Mouse (Mus musculus): ENCODE measurements around the gene Pnpo. TPM values are rescaled to one million over a fixed set of nuclear protein-coding genes. Genes with fewer than 3 reads are reported as not detected.

The Pnpo gene
- polyA plus RNA-seq, 1 experiment from 2014 or later = 145 TPM

DNA sequence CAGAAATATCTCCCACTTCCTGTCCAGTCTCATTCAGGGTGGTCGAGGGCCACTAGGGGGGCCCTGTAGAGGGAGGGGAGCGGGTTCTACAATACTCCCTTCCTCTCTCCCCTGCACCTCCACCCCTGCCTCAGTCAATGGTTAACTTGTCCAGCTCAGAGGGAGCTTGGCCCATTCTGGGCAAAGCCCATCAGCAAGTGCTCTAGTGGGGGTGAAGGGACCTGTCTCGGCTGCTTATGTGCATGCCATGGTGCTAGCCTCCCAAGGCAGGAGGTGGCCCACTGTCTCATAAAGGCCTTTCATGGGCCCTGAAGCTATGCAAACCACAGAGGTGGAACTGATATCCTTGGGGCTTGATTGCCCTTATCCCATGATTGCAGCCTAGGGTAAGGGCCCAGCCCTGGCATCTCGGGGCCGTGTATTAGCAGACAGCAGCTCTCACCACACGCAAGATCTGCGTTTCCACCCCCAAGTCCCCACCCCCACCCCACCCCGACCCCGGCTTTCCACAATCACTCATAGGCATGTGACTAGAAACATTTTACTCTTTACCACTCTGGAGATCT, 13.9 kb downstream of the Pnpo start:
- H3K27me3 ChIP-seq (replicated peaks; ENCODE audit: control insufficient read depth, insufficient read depth, low read length) = no peaks in the 10 kb centered on the region
- WGBS = 35% methylated on average over 9 of the region's 9 CpGs

DNA sequence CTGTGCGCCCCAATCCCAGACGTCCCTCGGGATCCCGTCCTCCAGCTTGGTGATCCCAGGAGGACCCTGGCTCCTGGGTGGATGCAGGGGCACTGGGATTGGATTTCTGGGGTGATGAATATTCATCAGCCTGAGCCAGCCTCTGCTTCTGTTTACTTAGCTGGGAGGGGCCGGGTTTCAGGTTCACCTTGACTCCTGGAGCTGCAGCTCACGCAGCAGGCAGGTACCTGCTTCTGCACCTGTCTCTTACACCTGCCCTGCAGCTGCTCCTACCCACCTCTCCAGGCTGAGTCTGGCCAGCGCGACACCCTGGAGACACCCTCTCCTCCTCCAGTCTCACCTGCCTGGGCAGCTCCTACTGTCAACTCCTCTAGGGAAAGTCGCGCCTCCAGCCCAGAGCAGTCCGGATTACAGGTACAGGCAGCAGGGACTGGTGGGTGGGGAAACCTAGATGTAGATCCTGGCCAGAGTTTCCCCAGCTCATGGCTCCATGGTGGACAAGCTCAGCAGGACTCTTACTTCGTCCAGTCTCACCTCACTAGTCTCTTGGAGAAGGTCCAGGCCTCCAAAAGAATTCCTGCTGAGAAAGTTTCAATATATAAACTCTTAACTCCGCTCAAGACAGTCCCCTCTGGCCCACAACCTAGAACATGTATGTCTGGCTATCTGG, 14.6 kb downstream of the Pnpo start:
- H3K4me2 ChIP-seq (replicated peaks; ENCODE audit: low read depth) = peak overlapping the region; percentile 64
- ATAC-seq = peak; percentile 80
- H3K27me3 ChIP-seq (replicated peaks; ENCODE audit: control insufficient read depth, insufficient read depth, low read length) = no peaks in the 10 kb centered on the region
- peak overlapping the region; percentile 49 for H3K4me3 ChIP-seq (ENCODE audit: low read depth, low read length)
- no peak for TF ChIP-seq CTCF (IDR thresholded peaks at IDR 0.05; ENCODE audit: low read depth)
- WGBS = 5% methylated on average over 13 of the region's 13 CpGs
- peak overlapping the region; percentile 64 for H3K9ac ChIP-seq (ENCODE audit: low read depth, low read length)
- H3K4me1 ChIP-seq (replicated peaks; ENCODE audit: control insufficient read depth, insufficient read depth, low read length) = 0 out of 2 replicates have a peak, but pooled peaks cover 8% of the 10 kb centered on the region
- peak overlapping the region; percentile 93 for H3K27ac ChIP-seq (ENCODE audit: low read depth, low read length)
- no peaks in the 10 kb centered on the region for H3K9me3 ChIP-seq (ENCODE audit: control insufficient read depth)
- no peaks in the 10 kb centered on the region for H3K36me3 ChIP-seq (ENCODE audit: control insufficient read depth, insufficient read depth)

More for the DNA sequence above, 13.9 kb downstream of the Pnpo start:
- TF ChIP-seq CTCF (IDR thresholded peaks at IDR 0.05; ENCODE audit: low read depth) = no peak
- peaks cover 6% of the 10 kb centered on the region; the same call in 1 of the 2 replicates for H3K4me1 ChIP-seq (replicated peaks; ENCODE audit: control insufficient read depth, insufficient read depth, low read length)
- peak overlapping the region; percentile 64 for H3K4me2 ChIP-seq (replicated peaks; ENCODE audit: low read depth)
- ATAC-seq = peak; percentile 31
- H3K9me3 ChIP-seq (ENCODE audit: control insufficient read depth) = no peaks in the 10 kb centered on the region
- 0 out of 2 replicates have a peak, but pooled peaks cover 5% of the 10 kb centered on the region for H3K36me3 ChIP-seq (ENCODE audit: control insufficient read depth, insufficient read depth)
- peak overlapping the region; percentile 64 for H3K9ac ChIP-seq (ENCODE audit: low read depth, low read length)
- H3K4me3 ChIP-seq (ENCODE audit: low read depth, low read length) = peak overlapping the region; percentile 49
- peak overlapping the region; percentile 93 for H3K27ac ChIP-seq (ENCODE audit: low read depth, low read length)

DNA sequence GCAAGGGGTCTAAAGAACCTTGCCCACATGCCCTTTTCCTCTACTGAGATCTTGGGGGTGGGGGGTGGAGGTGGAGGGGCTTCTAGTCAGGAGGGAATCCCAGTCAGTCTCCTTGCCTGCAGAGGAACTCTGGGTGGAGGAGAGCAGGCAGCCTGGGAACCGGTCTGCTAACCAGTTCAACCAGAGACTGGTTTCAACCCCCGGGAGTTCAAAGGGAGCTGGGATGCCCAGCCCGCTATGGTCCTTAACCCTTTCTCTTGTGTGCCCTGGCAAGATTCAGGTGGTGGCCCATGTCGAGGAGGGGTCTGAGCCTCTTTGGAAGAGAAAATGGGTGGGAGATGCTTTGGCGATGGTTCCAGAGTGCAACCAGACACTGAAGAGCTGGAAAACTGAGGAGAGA, 15.1 kb downstream of the Pnpo start:
- Histone ChIP-seq H3K27ac (ENCODE audit: low read depth, low read length) (peak overlapping the region; percentile 93), H3K27me3 (replicated peaks; ENCODE audit: control insufficient read depth, insufficient read depth, low read length) (no peaks in the 10 kb centered on the region), H3K9ac (ENCODE audit: low read depth, low read length) (peak overlapping the region; percentile 64), H3K4me1 (replicated peaks; ENCODE audit: control insufficient read depth, insufficient read depth, low read length) (0 out of 2 replicates have a peak, but pooled peaks cover 8% of the 10 kb centered on the region), H3K4me2 (replicated peaks; ENCODE audit: low read depth) (peak overlapping the region; percentile 64), H3K36me3 (ENCODE audit: control insufficient read depth, insufficient read depth) (no peaks in the 10 kb centered on the region), H3K9me3 (ENCODE audit: control insufficient read depth) (no peaks in the 10 kb centered on the region), H3K4me3 (ENCODE audit: low read depth, low read length) (peak overlapping the region; percentile 49)
- 2% methylated on average over 5 of the region's 5 CpGs for WGBS
- no peak for TF ChIP-seq CTCF (IDR thresholded peaks at IDR 0.05; ENCODE audit: low read depth)
- peak; percentile 68 for ATAC-seq

DNA sequence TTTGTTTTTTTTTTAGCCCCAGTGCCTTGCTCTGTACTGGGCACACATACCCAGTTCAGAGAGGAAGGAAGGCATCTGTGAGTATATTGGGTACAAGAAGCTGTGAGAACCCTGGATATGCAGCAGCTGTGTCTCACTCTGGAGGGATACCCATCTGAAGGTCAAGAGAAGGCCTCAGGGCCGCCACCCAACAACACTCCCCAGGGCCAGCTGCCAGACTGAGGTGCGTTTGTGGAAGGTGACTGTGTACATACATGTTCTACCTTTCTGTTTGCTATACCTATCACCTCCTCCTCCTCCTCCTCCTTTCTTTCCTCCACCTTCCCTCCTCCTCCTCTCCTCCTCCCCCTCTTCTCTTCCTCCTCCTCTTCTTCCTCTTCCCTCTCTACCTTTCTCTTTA, 15.7 kb downstream of the Pnpo start, which contains the start of gene Prr15l:
Gene Prr15l, plus strand, starts transcription at position 17 of the 400 bp plus-strand sequence.
- no peak for ATAC-seq
- whole genome bisulfite sequencing = 26% methylated on average over 2 of the region's 2 CpGs

DNA sequence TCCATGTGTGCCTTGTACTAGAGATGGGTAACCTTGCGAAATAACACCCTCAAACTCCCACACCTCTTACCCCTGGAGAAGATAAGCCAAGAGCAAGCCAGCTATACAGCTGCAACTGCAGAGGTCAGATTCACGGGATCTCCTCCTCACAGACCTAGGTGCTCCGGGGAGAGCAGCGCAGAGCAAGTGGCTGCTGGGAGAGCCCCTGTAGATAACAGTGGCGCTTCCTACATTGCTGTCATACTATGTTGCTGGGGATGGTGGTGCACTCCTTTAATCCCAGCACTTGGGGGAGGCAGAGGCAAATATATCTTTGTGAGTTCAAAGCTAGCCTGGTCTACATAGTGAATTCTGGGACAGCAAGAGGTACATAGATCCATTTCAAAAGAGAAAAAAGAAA, 17.2 kb downstream of the Pnpo start:
- Histone ChIP-seq H3K9me3 (ENCODE audit: control insufficient read depth) (no peaks in the 10 kb centered on the region), H3K4me1 (replicated peaks; ENCODE audit: control insufficient read depth, insufficient read depth, low read length) (0 out of 2 replicates have a peak, but pooled peaks cover 5% of the 10 kb centered on the region), H3K27ac (ENCODE audit: low read depth, low read length) (peak overlapping the region; percentile 94), H3K4me2 (replicated peaks; ENCODE audit: low read depth) (no peak overlapping the region), H3K9ac (ENCODE audit: low read depth, low read length) (no peak overlapping the region), H3K4me3 (ENCODE audit: low read depth, low read length) (no peak overlapping the region), H3K27me3 (replicated peaks; ENCODE audit: control insufficient read depth, insufficient read depth, low read length) (no peaks in the 10 kb centered on the region), H3K36me3 (ENCODE audit: control insufficient read depth, insufficient read depth) (no peaks in the 10 kb centered on the region)
- no peak for ATAC-seq
- no peak for TF ChIP-seq CTCF (IDR thresholded peaks at IDR 0.05; ENCODE audit: low read depth)
- 68% methylated on average over 5 of the region's 5 CpGs for WGBS

More for the DNA sequence above, 15.7 kb downstream of the Pnpo start, which contains the start of gene Prr15l:
- Histone ChIP-seq H3K9ac (ENCODE audit: low read depth, low read length) (peak within 1 kb of the TSS; percentile 64), H3K4me3 (ENCODE audit: low read depth, low read length) (peak within 1 kb of the TSS; percentile 49), H3K27me3 (replicated peaks; ENCODE audit: control insufficient read depth, insufficient read depth, low read length) (no peaks in the 10 kb centered on the region), H3K4me1 (replicated peaks; ENCODE audit: control insufficient read depth, insufficient read depth, low read length) (0 out of 2 replicates have a peak, but pooled peaks cover 8% of the 10 kb centered on the region), H3K4me2 (replicated peaks; ENCODE audit: low read depth) (peak within 1 kb of the TSS; percentile 64), H3K36me3 (ENCODE audit: control insufficient read depth, insufficient read depth) (no peaks in the 10 kb centered on the region), H3K9me3 (ENCODE audit: control insufficient read depth) (no peaks in the 10 kb centered on the region), H3K27ac (ENCODE audit: low read depth, low read length) (peak within 1 kb of the TSS; percentile 93)
- no peak for TF ChIP-seq CTCF (IDR thresholded peaks at IDR 0.05; ENCODE audit: low read depth)

DNA sequence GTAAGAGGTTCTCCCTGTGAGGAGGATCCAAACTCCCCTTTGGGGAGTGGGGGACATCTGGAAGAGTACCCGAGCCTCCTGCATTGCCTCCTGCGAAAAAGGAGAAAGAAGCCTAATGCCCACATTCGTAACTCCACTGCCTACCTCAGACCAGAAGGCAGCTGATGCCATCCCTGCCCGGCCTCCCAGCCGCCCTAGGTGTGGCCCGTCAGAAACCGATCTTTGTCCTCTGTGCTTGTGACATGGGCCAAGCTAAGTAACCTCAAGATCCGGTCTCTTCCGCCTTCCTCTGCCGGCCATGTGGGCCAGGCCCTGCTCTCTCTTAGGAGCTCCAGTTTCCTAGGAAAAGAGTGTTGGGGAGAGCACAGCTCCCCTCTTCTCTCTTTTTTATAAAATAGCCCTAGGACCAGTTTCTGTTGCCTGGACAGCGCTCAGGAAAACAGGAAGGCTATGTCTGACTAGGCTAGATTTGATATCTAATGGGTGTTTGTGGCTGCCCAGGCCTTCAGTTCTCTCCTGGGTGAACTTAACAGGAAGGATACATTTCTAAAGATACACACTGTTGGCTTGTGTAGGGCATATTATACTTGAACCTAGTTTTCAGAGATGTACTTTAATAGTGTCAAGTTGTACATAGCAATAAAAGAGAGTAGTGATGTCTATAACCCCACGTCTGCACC, 18.2 kb downstream of the Pnpo start:
- TF ChIP-seq CTCF (IDR thresholded peaks at IDR 0.05; ENCODE audit: low read depth) = no peak
- Histone ChIP-seq H3K9ac (ENCODE audit: low read depth, low read length) (no peak overlapping the region), H3K4me3 (ENCODE audit: low read depth, low read length) (no peak overlapping the region), H3K4me2 (replicated peaks; ENCODE audit: low read depth) (no peak overlapping the region), H3K36me3 (ENCODE audit: control insufficient read depth, insufficient read depth) (no peaks in the 10 kb centered on the region), H3K9me3 (ENCODE audit: control insufficient read depth) (no peaks in the 10 kb centered on the region), H3K4me1 (replicated peaks; ENCODE audit: control insufficient read depth, insufficient read depth, low read length) (0 out of 2 replicates have a peak, but pooled peaks cover 5% of the 10 kb centered on the region), H3K27ac (ENCODE audit: low read depth, low read length) (peak overlapping the region; percentile 94), H3K27me3 (replicated peaks; ENCODE audit: control insufficient read depth, insufficient read depth, low read length) (no peaks in the 10 kb centered on the region)
- ATAC-seq = peak; percentile 74
- 45% methylated on average over 12 of the region's 12 CpGs for WGBS

Data from intestine, postnatal 0 days (tissue).